Mouse (Mus musculus): ENCODE results near the gene Gnai2.
A peak's percentile ranks its signal among the peaks of the same experiment; 100 is the strongest.

GRCm38 (mm10) chr9:107569270-107569669 is 65.9 kb downstream of the Gnai2 start:
- TF ChIP-seq E2F4 (IDR thresholded peaks at IDR 0.05; ENCODE audit: insufficient read depth): no peak
- no peak for TF ChIP-seq POLR2A (IDR thresholded peaks at IDR 0.05; ENCODE audit: insufficient read length, low read depth)
- TF ChIP-seq MYOD1 (IDR thresholded peaks at IDR 0.05; ENCODE audit: control insufficient read depth in 1 of 3, insufficient read length in 2 of 3, low read depth in 2 of 3): no peak
- TF ChIP-seq REST (IDR thresholded peaks at IDR 0.05; ENCODE audit: insufficient read depth, insufficient read length): no peak
- no peak for TF ChIP-seq TCF3 (IDR thresholded peaks at IDR 0.05; ENCODE audit: insufficient read length, low read depth)
- peak; percentile 28 for TF ChIP-seq USF1 (IDR thresholded peaks at IDR 0.05; ENCODE audit: low read depth)

Data from myocyte (in vitro differentiated cells).